Mouse (Mus musculus): Measurements from ENCODE around the gene Actr2. TPM values are rescaled to one million over a fixed set of nuclear protein-coding genes. Genes with fewer than 3 reads are reported as not detected.
"Not testable (repeated sequence)": the region's sequence is repeated elsewhere in the genome, so short reads cannot be mapped to it uniquely, and the experiment has no call there.

Gene Actr2
- polyA plus RNA-seq, 1 experiment from 2014 or later, result 74.3 TPM

DNA sequence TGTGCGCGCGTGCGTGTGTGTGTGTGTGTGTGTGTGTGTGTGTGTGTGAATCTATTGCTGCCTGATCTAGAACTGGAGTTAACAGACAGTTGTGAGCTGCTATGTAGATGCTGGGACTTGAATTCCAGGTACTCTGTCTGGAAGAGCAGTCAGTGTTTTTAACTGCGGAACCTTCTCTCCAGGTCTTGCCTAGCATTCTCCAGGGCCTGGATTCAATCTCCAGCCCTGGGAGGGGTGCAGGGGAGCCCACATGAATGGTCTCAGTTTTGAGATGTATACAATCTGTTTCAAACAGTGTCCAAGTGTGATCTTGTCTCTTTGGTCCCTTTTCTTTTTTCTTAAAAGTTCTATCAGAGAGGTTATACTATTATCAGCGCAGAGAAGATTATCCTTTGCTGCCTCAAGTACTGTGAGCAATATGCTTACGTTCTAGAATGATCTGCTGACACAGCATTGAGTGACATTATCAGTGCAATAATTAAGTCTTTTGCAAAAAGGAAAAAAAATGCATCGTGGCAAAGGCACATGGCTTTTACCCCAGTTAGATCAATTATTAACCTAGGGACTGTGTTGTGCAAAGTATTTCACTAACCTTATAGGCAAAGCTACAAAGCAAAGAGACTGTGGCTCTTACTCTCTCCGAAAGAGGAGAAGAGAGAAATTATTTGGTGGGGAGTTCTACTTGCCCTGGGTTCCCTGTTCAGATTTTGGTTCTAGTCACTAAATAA is 32.0 kb upstream of the Actr2 start:
- ATAC-seq (replicated peaks; ENCODE audit: insufficient number of reproducible peaks, low FRiP score, low TSS enrichment, low read depth), result no peak
- H3K36me3 ChIP-seq (replicated peaks; ENCODE audit: control insufficient read depth, insufficient read depth, low read depth, low read length), result no peaks in the 10 kb centered on the region
- H3K27ac ChIP-seq (replicated peaks; ENCODE audit: low read depth, low read length), result no peak overlapping the region
- no peaks in the 10 kb centered on the region for H3K9me3 ChIP-seq (replicated peaks; ENCODE audit: control insufficient read depth, low read length)
- no peak for DNase-seq (ENCODE audit: low spot score)
- H3K4me1 ChIP-seq (ENCODE audit: control insufficient read depth, insufficient read depth, low read length), result no peaks in the 10 kb centered on the region
- WGBS, result 86% methylated on average over 9 of the region's 9 CpGs
- no peak overlapping the region for H3K4me3 ChIP-seq (ENCODE audit: low read depth, low read length)
- no peaks in the 10 kb centered on the region for H3K27me3 ChIP-seq (ENCODE audit: control insufficient read depth, insufficient read depth, low read length)
- no peak overlapping the region for H3K4me2 ChIP-seq (ENCODE audit: low read depth, low read length)
- H3K9ac ChIP-seq (replicated peaks; ENCODE audit: low read length), result no peak overlapping the region

DNA sequence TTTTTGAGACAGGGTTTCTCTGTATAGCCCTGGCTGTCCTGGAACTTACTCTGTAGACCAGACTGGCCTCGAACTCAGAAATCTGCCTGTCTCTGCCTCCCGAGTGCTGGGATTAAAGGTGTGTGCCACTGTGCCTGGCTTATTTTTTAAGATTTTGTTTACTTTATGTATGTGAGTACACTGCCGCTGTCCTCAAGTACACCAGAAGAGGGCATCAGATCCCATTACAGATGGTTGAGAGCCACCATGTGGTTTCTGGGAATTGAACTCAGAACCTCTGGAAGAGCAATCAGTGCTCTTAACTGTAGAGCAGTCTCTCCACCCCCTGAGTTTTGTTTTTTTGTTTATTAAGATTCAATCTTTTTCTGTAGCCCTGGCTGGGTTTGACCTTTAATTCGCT is 31.0 kb upstream of the Actr2 start:
- ATAC-seq (replicated peaks; ENCODE audit: insufficient number of reproducible peaks, low FRiP score, low TSS enrichment, low read depth); H3K4me1 ChIP-seq (ENCODE audit: control insufficient read depth, insufficient read depth, low read length); H3K4me3 ChIP-seq (ENCODE audit: low read depth, low read length); H3K9ac ChIP-seq (replicated peaks; ENCODE audit: low read length); H3K4me2 ChIP-seq (ENCODE audit: low read depth, low read length); H3K9me3 ChIP-seq (replicated peaks; ENCODE audit: control insufficient read depth, low read length); DNase-seq (ENCODE audit: low spot score); H3K36me3 ChIP-seq (replicated peaks; ENCODE audit: control insufficient read depth, insufficient read depth, low read depth, low read length); H3K27ac ChIP-seq (replicated peaks; ENCODE audit: low read depth, low read length); H3K27me3 ChIP-seq (ENCODE audit: control insufficient read depth, insufficient read depth, low read length): not testable (repeated sequence)
- 91% methylated on average over 4 of the region's 4 CpGs for WGBS

- ATAC-seq (replicated peaks; ENCODE audit: insufficient number of reproducible peaks, low FRiP score, low TSS enrichment, low read depth), result no peak
- WGBS, result 90% methylated on average over 5 of the region's 5 CpGs
- Histone ChIP-seq H3K4me3 (ENCODE audit: low read depth, low read length) (no peak overlapping the region), H3K4me2 (ENCODE audit: low read depth, low read length) (no peak overlapping the region), H3K9me3 (replicated peaks; ENCODE audit: control insufficient read depth, low read length) (no peaks in the 10 kb centered on the region), H3K4me1 (ENCODE audit: control insufficient read depth, insufficient read depth, low read length) (no peaks in the 10 kb centered on the region), H3K27ac (replicated peaks; ENCODE audit: low read depth, low read length) (no peak overlapping the region), H3K9ac (replicated peaks; ENCODE audit: low read length) (no peak overlapping the region), H3K36me3 (replicated peaks; ENCODE audit: control insufficient read depth, insufficient read depth, low read depth, low read length) (no peaks in the 10 kb centered on the region), H3K27me3 (ENCODE audit: control insufficient read depth, insufficient read depth, low read length) (no peaks in the 10 kb centered on the region)
- no peak for DNase-seq (ENCODE audit: low spot score)
Measured at GRCm38 (mm10) chr11:20142516-20142915, 29.8 kb upstream of the Actr2 start.

DNA sequence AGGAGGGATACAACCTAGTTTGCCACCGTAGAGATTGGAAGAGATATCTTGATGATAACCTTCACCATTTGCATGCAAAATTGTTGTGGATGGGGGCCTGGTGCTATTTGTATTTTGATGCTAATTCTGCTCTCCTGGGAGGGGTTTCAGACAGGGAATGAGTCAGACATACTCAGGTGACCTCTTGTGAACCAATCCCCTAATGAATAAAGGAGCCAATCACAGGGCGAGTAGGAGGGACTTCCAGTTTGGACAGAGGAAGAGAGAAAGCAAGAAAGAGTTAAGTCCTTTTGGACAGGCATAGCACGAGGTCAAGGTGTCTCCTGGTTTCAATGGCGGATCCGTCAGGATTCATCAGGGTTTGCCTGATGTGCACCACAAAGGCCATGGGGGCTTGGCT is 27.6 kb upstream of the Actr2 start:
- Histone ChIP-seq H3K4me2 (ENCODE audit: low read depth, low read length) (no peak overlapping the region), H3K4me3 (ENCODE audit: low read depth, low read length) (no peak overlapping the region), H3K27ac (replicated peaks; ENCODE audit: low read depth, low read length) (no peak overlapping the region), H3K9ac (replicated peaks; ENCODE audit: low read length) (no peak overlapping the region), H3K36me3 (replicated peaks; ENCODE audit: control insufficient read depth, insufficient read depth, low read depth, low read length) (no peaks in the 10 kb centered on the region), H3K27me3 (ENCODE audit: control insufficient read depth, insufficient read depth, low read length) (no peaks in the 10 kb centered on the region), H3K4me1 (ENCODE audit: control insufficient read depth, insufficient read depth, low read length) (no peaks in the 10 kb centered on the region), H3K9me3 (replicated peaks; ENCODE audit: control insufficient read depth, low read length) (no peaks in the 10 kb centered on the region)
- DNase-seq (ENCODE audit: low spot score) (no peak), ATAC-seq (replicated peaks; ENCODE audit: insufficient number of reproducible peaks, low FRiP score, low TSS enrichment, low read depth) (no peak)
- WGBS, result 82% methylated on average over 5 of the region's 5 CpGs

GRCm38 (mm10) chr11:20139711-20140110 is 27.0 kb upstream of the Actr2 start:
- WGBS, result 92% methylated on average over 2 of the region's 2 CpGs
- no peak for ATAC-seq (replicated peaks; ENCODE audit: insufficient number of reproducible peaks, low FRiP score, low TSS enrichment, low read depth)

DNA sequence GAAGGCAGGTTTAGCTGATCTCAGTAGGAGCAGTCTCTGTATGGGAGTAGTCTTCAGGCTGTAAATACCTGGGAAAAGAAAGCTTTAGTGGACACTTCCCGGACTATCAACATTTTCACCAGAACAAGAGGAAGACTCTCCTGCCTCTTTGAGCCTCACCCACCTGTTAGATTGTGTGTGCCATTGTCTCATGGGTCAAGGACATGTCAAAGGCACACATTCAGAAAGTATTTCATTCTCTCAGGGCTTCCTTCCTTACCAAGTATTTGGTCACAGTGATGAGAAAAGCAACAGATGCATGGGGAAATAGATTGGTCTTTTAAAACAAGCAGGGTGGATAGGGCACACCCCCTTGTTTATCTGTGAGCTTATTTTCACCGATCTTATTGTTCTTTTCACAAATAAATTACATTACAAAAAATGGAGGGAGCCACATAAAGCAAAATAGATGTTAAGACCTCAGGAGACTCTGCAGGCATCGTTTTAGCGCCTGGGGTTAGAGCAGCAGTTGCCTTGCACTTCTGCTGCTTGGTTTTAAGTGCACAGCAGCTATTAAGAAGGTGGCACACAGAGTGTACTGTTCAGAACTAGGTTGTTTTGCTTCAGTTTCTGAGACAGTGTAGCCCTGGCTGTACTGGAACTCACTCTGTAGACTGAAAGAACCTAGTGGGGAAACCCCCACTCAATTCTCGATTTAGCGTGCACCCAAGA is 25.9 kb upstream of the Actr2 start:
- Histone ChIP-seq H3K27ac (replicated peaks; ENCODE audit: low read depth, low read length) (no peak overlapping the region), H3K27me3 (ENCODE audit: control insufficient read depth, insufficient read depth, low read length) (no peaks in the 10 kb centered on the region), H3K9me3 (replicated peaks; ENCODE audit: control insufficient read depth, low read length) (no peaks in the 10 kb centered on the region), H3K36me3 (replicated peaks; ENCODE audit: control insufficient read depth, insufficient read depth, low read depth, low read length) (no peaks in the 10 kb centered on the region), H3K4me3 (ENCODE audit: low read depth, low read length) (no peak overlapping the region), H3K9ac (replicated peaks; ENCODE audit: low read length) (no peak overlapping the region), H3K4me1 (ENCODE audit: control insufficient read depth, insufficient read depth, low read length) (no peaks in the 10 kb centered on the region), H3K4me2 (ENCODE audit: low read depth, low read length) (no peak overlapping the region)
- WGBS, result 89% methylated on average over 6 of the region's 6 CpGs
- ATAC-seq (replicated peaks; ENCODE audit: insufficient number of reproducible peaks, low FRiP score, low TSS enrichment, low read depth), result no peak
- DNase-seq (ENCODE audit: low spot score), result no peak

More at GRCm38 (mm10) chr11:20139711-20140110, 27.0 kb upstream of the Actr2 start:
- H3K9me3 ChIP-seq (replicated peaks; ENCODE audit: control insufficient read depth, low read length), result no peaks in the 10 kb centered on the region
- H3K27ac ChIP-seq (replicated peaks; ENCODE audit: low read depth, low read length), result no peak overlapping the region
- no peaks in the 10 kb centered on the region for H3K4me1 ChIP-seq (ENCODE audit: control insufficient read depth, insufficient read depth, low read length)
- H3K9ac ChIP-seq (replicated peaks; ENCODE audit: low read length), result no peak overlapping the region
- no peak for DNase-seq (ENCODE audit: low spot score)
- H3K4me2 ChIP-seq (ENCODE audit: low read depth, low read length), result no peak overlapping the region
- H3K4me3 ChIP-seq (ENCODE audit: low read depth, low read length), result no peak overlapping the region
- no peaks in the 10 kb centered on the region for H3K27me3 ChIP-seq (ENCODE audit: control insufficient read depth, insufficient read depth, low read length)
- no peaks in the 10 kb centered on the region for H3K36me3 ChIP-seq (replicated peaks; ENCODE audit: control insufficient read depth, insufficient read depth, low read depth, low read length)

- WGBS, result 77% methylated on average over 2 of the region's 2 CpGs
- H3K27me3 ChIP-seq (ENCODE audit: control insufficient read depth, insufficient read depth, low read length), result no peaks in the 10 kb centered on the region
- H3K4me1 ChIP-seq (ENCODE audit: control insufficient read depth, insufficient read depth, low read length), result no peaks in the 10 kb centered on the region
- ATAC-seq (replicated peaks; ENCODE audit: insufficient number of reproducible peaks, low FRiP score, low TSS enrichment, low read depth), result no peak
- H3K4me2 ChIP-seq (ENCODE audit: low read depth, low read length), result no peak overlapping the region
- DNase-seq (ENCODE audit: low spot score), result no peak
- no peak overlapping the region for H3K4me3 ChIP-seq (ENCODE audit: low read depth, low read length)
- no peaks in the 10 kb centered on the region for H3K36me3 ChIP-seq (replicated peaks; ENCODE audit: control insufficient read depth, insufficient read depth, low read depth, low read length)
- H3K9me3 ChIP-seq (replicated peaks; ENCODE audit: control insufficient read depth, low read length), result no peaks in the 10 kb centered on the region
- no peak overlapping the region for H3K9ac ChIP-seq (replicated peaks; ENCODE audit: low read length)
- H3K27ac ChIP-seq (replicated peaks; ENCODE audit: low read depth, low read length), result no peak overlapping the region
Measured at GRCm38 (mm10) chr11:20137872-20138271, 25.2 kb upstream of the Actr2 start.

DNA sequence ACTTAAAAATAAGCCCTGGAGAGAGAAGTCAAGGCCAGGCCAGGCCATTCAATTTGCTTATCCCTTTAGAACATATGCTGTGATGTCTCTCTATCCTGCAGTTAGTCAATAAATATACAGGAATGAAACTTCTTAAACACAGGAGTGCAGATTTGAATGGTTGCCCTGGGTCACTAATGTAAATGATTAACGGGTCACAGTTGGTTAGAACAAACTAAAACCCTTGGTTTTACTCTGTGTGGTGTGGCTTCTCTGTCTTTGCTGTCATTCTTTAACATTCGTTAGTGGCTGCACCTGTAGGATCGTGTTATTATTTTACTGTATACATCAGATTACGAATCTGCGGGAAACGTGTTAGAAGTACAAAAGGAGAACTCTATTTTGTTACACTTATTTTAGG is 23.6 kb upstream of the Actr2 start:
- Histone ChIP-seq H3K9me3 (replicated peaks; ENCODE audit: control insufficient read depth, low read length) (no peaks in the 10 kb centered on the region), H3K27ac (replicated peaks; ENCODE audit: low read depth, low read length) (no peak overlapping the region), H3K27me3 (ENCODE audit: control insufficient read depth, insufficient read depth, low read length) (no peaks in the 10 kb centered on the region), H3K9ac (replicated peaks; ENCODE audit: low read length) (no peak overlapping the region), H3K36me3 (replicated peaks; ENCODE audit: control insufficient read depth, insufficient read depth, low read depth, low read length) (no peaks in the 10 kb centered on the region), H3K4me1 (ENCODE audit: control insufficient read depth, insufficient read depth, low read length) (no peaks in the 10 kb centered on the region), H3K4me2 (ENCODE audit: low read depth, low read length) (no peak overlapping the region), H3K4me3 (ENCODE audit: low read depth, low read length) (no peak overlapping the region)
- ATAC-seq (replicated peaks; ENCODE audit: insufficient number of reproducible peaks, low FRiP score, low TSS enrichment, low read depth), result no peak
- no peak for DNase-seq (ENCODE audit: low spot score)
- WGBS, result 85% methylated on average over 6 of the region's 6 CpGs

All from embryonic facial prominence, embryonic 11.5 days (tissue).